Mouse (Mus musculus) limb, embryonic 10.5 days (tissue): ENCODE measurements around the gene Tspan9. TPM values are rescaled to one million over a fixed set of nuclear protein-coding genes. Genes with fewer than 3 reads are reported as not detected.

ENCODE experiments used
- DNase-seq: peaks from one replicate; pipeline ENCODE4 v3.0.0-alpha.2; 2017; ENCODE audit warnings: low spot score
- H3K27ac ChIP-seq: fragments of 300-500 bp; sonication (generic); 2 replicates; pipeline ENCODE4 v1.5.1; 2016; ENCODE audit warnings: mild to moderate bottlenecking
- H3K27me3 ChIP-seq: fragments of 300-500 bp; sonication (generic); 2 replicates; pipeline ENCODE4 v1.6.1; 2016; ENCODE audit warnings: low read depth, mild to moderate bottlenecking; ENCODE audit not compliant: poor library complexity, severe bottlenecking
- H3K36me3 ChIP-seq: fragments of 300-500 bp; sonication (generic); 2 replicates; pipeline ENCODE4 v1.6.1; 2016; ENCODE audit warnings: mild to moderate bottlenecking, moderate library complexity
- H3K4me1 ChIP-seq: fragments of 300-500 bp; sonication (generic); 2 replicates; pipeline ENCODE4 v1.6.1; 2016
- H3K4me3 ChIP-seq: fragments of 300-500 bp; sonication (generic); 2 replicates; pipeline ENCODE4 v1.5.1; 2016; ENCODE audit warnings: mild to moderate bottlenecking, moderate library complexity
- H3K9me3 ChIP-seq: fragments of 300-500 bp; sonication (generic); replicated peaks from 2 replicates; pipeline ENCODE4 v1.6.1; 2016; ENCODE audit warnings: mild to moderate bottlenecking
- WGBS: fragments of 180-500 bp; shearing (Covaris S2); methylation state at CpG from one replicate; pipeline ENCODE4 v1.1.7; 2016; 5-methylcytosine and 5-hydroxymethylcytosine counted together
- polyA plus RNA-seq: library from polyadenylated mRNA; unstranded; fragments of >200 nt; fragmentation: Nextera tagmentation; extraction: Ambion mirVana; gene quantifications from 2 replicates; pipeline ENCODE4 v1.2.1, GENCODE M21; 2016

Tspan9 gene
- polyA plus RNA-seq, 1 experiment from 2014 or later, result 78.5 TPM

- H3K27ac ChIP-seq, result no peak overlapping the region
- H3K27me3 ChIP-seq, result no peaks in the 10 kb centered on the region
- H3K9me3 ChIP-seq, result no peaks in the 10 kb centered on the region
- peaks cover 3% of the 10 kb centered on the region; the same call in 1 of the 2 replicates for H3K36me3 ChIP-seq
- no peak overlapping the region for H3K4me3 ChIP-seq
- DNase-seq, result no peak
- H3K4me1 ChIP-seq, result peaks cover 44% of the 10 kb centered on the region
- 93% methylated on average over 14 of the region's 14 CpGs for WGBS
Measured at GRCm38 (mm10) chr6:127987374-127987773, 156.0 kb downstream of the Tspan9 start.

GRCm38 (mm10) chr6:127986357-127986756, 157.0 kb downstream of the Tspan9 start:
- Histone ChIP-seq H3K27me3 (no peaks in the 10 kb centered on the region), H3K27ac (peak overlapping the region; percentile 50), H3K4me1 (peaks cover 37% of the 10 kb centered on the region), H3K9me3 (no peaks in the 10 kb centered on the region), H3K36me3 (0 out of 2 replicates have a peak, but pooled peaks cover 2% of the 10 kb centered on the region), H3K4me3 (no peak overlapping the region)
- no peak for DNase-seq
- WGBS, result 41% methylated on average over 9 of the region's 9 CpGs

DNA sequence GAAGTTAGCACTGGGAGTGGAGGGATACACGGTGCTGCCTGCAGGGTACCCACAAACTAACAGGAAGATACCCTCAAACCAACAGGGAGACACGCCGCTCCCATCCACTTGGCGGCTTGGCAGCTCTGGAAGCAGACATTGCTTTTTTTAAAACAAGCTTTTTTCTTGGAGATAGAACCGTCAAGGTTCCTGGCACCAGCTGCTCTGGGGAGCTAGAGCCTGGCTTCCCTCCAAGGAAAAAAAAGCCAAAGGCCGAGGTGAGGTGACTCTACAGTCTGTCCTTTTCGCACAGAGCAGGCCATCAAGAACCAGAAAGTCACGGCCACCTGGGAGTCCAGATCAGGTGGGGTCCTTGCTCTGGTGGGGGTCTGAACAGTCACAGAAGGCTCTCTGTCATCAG, 162.2 kb downstream of the Tspan9 start:
- 79% methylated on average over 8 of the region's 8 CpGs for WGBS
- 0 out of 2 replicates have a peak, but pooled peaks cover 2% of the 10 kb centered on the region for H3K36me3 ChIP-seq
- no peak overlapping the region for H3K27ac ChIP-seq
- no peak for DNase-seq
- H3K4me3 ChIP-seq, result no peak overlapping the region
- H3K9me3 ChIP-seq, result no peaks in the 10 kb centered on the region
- H3K27me3 ChIP-seq, result no peaks in the 10 kb centered on the region
- H3K4me1 ChIP-seq, result peaks cover 55% of the 10 kb centered on the region

- no peak overlapping the region for H3K27ac ChIP-seq
- WGBS, result 74% methylated on average over 11 of the region's 11 CpGs
- 0 out of 2 replicates have a peak, but pooled peaks cover 2% of the 10 kb centered on the region for H3K36me3 ChIP-seq
- no peak for DNase-seq
- H3K4me3 ChIP-seq, result no peak overlapping the region
- H3K4me1 ChIP-seq, result peaks cover 54% of the 10 kb centered on the region
- no peaks in the 10 kb centered on the region for H3K9me3 ChIP-seq
- H3K27me3 ChIP-seq, result no peaks in the 10 kb centered on the region
Measured at GRCm38 (mm10) chr6:127980381-127981045, 162.9 kb downstream of the Tspan9 start.

DNA sequence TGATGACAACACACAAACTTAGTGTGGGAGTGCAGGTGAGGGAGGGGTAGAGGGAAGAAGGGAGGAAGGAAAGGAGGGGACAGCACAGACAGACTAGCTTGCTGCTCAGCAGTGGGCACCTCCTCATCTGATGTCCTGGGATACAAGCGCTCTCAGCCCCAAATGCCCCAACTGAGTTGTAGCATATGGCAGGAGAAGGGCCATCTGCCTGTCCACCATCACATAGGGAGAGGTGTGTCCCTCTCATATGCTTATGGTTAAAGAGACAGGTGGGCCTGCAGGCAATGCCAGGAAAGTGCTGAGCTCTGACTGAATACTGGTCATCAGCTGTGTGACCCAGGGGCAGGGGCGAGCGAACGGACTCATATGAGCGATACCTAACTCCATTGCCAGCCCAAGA, 163.6 kb downstream of the Tspan9 start:
- no peaks in the 10 kb centered on the region for H3K9me3 ChIP-seq
- DNase-seq, result no peak
- 0 out of 2 replicates have a peak, but pooled peaks cover 2% of the 10 kb centered on the region for H3K36me3 ChIP-seq
- H3K4me1 ChIP-seq, result peaks cover 53% of the 10 kb centered on the region
- no peaks in the 10 kb centered on the region for H3K27me3 ChIP-seq
- no peak overlapping the region for H3K27ac ChIP-seq
- WGBS, result 97% methylated on average over 5 of the region's 5 CpGs
- H3K4me3 ChIP-seq, result no peak overlapping the region

DNA sequence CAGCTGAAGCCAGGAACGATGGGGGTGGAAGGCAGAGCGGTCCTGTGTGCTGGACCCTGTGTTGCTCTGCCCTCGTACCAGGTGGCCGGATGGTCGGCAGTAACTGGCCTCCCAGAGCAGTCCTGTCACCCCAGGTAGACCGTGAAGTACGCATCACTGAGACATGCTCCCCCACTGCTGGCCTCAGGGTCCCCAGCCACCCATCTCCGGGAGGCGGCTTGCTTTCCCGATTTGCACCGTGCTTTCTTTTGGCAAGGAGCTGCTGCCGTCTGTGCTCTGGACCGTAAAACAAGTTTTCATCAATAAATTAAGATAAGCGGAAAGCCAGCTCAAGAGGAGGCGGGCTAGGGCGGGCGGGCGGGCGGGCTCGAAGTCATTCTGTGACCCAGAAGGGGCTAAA, 164.5 kb downstream of the Tspan9 start:
- H3K27ac ChIP-seq, result peak overlapping the region; percentile 42; the same call in 1 of the 2 replicates
- 73% methylated on average over 20 of the region's 20 CpGs for WGBS
- H3K4me3 ChIP-seq, result no peak overlapping the region
- H3K27me3 ChIP-seq, result no peaks in the 10 kb centered on the region
- H3K36me3 ChIP-seq, result no peaks in the 10 kb centered on the region
- H3K4me1 ChIP-seq, result peaks cover 61% of the 10 kb centered on the region
- no peak for DNase-seq
- H3K9me3 ChIP-seq, result no peaks in the 10 kb centered on the region

DNA sequence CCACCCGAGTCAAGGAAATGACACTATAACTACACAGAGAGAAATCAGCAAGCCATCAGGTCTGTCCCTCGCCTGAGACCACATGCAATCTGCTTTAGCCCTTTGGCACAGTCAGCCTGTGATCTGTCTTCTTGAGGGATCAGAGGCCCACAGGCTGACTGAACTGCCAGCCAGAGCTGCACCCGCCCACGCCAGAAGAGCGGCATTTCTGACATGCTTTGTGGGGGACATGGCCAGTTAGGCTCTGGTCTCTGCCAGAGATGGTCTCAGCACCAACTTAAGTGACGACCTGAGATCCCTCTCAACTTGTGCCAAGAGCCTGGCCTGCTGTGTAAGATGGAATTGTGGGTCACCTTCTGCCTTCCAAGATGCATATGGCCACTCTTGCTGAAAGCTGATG, 166.7 kb downstream of the Tspan9 start:
- no peak for DNase-seq
- WGBS, result 77% methylated on average over 6 of the region's 6 CpGs
- H3K9me3 ChIP-seq, result no peaks in the 10 kb centered on the region
- no peak overlapping the region for H3K4me3 ChIP-seq
- H3K4me1 ChIP-seq, result peaks cover 74% of the 10 kb centered on the region
- no peaks in the 10 kb centered on the region for H3K36me3 ChIP-seq
- H3K27ac ChIP-seq, result no peak overlapping the region
- H3K27me3 ChIP-seq, result no peaks in the 10 kb centered on the region

GRCm38 (mm10) chr6:127974000-127974399, 169.4 kb downstream of the Tspan9 start:
- H3K9me3 ChIP-seq, result no peaks in the 10 kb centered on the region
- WGBS, result 58% methylated on average over 9 of the region's 9 CpGs
- no peak for DNase-seq
- no peaks in the 10 kb centered on the region for H3K27me3 ChIP-seq
- no peak overlapping the region for H3K4me3 ChIP-seq
- peaks cover 62% of the 10 kb centered on the region for H3K4me1 ChIP-seq
- H3K27ac ChIP-seq, result peak overlapping the region; percentile 48; the same call in 1 of the 2 replicates
- no peaks in the 10 kb centered on the region for H3K36me3 ChIP-seq

DNA sequence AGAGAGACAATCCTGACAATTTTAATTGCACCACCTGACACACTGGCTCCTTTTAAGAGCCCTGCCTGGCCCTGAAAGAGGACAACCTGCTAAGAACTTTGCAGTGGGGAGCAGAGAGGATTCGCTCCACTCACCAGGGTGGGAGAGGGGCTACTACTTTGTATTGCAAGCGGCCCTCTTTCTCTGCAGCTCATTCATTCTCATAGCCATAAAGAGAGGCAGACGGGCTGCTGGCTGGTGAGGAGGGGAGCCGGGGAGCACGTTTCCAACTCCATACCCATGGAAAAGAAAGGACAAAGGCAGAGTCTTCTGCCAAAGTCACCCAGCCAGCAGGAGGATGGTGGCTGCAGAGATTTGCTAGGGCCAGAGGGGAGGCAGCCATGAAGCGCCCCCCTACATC, 169.8 kb downstream of the Tspan9 start:
- Histone ChIP-seq H3K36me3 (no peaks in the 10 kb centered on the region), H3K4me3 (no peak overlapping the region), H3K27ac (peak overlapping the region; percentile 48; the same call in 1 of the 2 replicates), H3K9me3 (no peaks in the 10 kb centered on the region), H3K4me1 (peaks cover 57% of the 10 kb centered on the region), H3K27me3 (no peaks in the 10 kb centered on the region)
- WGBS, result 50% methylated on average over 6 of the region's 6 CpGs
- no peak for DNase-seq

- Histone ChIP-seq H3K36me3 (no peaks in the 10 kb centered on the region), H3K4me3 (no peak overlapping the region), H3K27ac (no peak overlapping the region), H3K27me3 (no peaks in the 10 kb centered on the region), H3K9me3 (no peaks in the 10 kb centered on the region), H3K4me1 (peaks cover 51% of the 10 kb centered on the region)
- DNase-seq, result no peak
- 78% methylated on average over 5 of the region's 5 CpGs for WGBS
Measured at GRCm38 (mm10) chr6:127971931-127972330, 171.5 kb downstream of the Tspan9 start.

GRCm38 (mm10) chr6:127970848-127971247, 172.5 kb downstream of the Tspan9 start:
- H3K4me1 ChIP-seq, result peaks cover 58% of the 10 kb centered on the region
- 0 out of 2 replicates have a peak overlapping the region, but pooled peaks have one; percentile 14 for H3K27ac ChIP-seq
- H3K36me3 ChIP-seq, result peaks cover 11% of the 10 kb centered on the region
- H3K9me3 ChIP-seq, result no peaks in the 10 kb centered on the region
- H3K4me3 ChIP-seq, result no peak overlapping the region
- no peaks in the 10 kb centered on the region for H3K27me3 ChIP-seq
- 66% methylated on average over 5 of the region's 5 CpGs for WGBS
- DNase-seq, result no peak

DNA sequence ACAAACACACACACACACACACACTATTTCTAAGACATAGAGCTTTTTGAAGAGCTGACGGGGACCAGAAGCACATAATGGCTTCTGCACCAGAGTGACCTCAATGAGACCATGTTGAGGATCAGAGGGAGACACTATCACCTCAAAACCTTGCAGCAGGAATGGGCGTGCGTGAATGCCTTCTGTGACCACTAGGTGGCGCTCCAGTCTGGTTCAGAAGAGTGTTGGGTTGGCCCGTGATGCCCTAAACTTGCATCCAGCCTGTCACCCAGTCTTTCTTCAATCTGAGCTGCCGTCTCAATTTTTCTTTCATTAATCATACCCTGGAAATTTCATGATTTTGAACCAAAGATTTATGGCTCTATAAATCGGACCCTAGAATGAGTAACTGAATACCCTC, 173.3 kb downstream of the Tspan9 start:
- Histone ChIP-seq H3K27ac (no peak overlapping the region), H3K4me1 (peaks cover 53% of the 10 kb centered on the region)
- WGBS, result 7% methylated on average over 7 of the region's 7 CpGs

DNA sequence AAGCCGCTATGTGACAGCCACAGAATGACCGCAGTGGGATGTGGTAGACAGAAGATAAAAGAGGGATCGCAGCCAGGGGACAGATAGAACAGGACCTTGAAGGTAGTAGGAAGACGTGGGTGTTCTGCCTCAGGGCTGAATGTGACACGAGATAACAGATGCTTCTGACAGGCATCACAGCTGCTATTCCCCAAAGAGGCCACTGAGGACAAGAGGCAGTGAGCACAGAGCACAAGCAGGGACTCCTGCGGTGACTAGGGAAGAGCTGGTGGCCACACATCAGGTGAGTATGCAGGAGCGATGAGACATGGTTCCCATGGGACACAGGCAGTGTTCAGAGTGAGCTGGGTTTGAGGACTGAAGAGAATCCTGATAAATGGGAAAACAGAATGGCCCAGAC, 173.7 kb downstream of the Tspan9 start:
- Histone ChIP-seq H3K4me3 (no peak overlapping the region), H3K36me3 (peaks cover 21% of the 10 kb centered on the region), H3K27me3 (no peaks in the 10 kb centered on the region), H3K4me1 (peaks cover 49% of the 10 kb centered on the region), H3K27ac (no peak overlapping the region), H3K9me3 (no peaks in the 10 kb centered on the region)
- 68% methylated on average over 7 of the region's 7 CpGs for WGBS
- DNase-seq, result no peak

More for the DNA sequence above, 173.3 kb downstream of the Tspan9 start:
- Histone ChIP-seq H3K4me3 (no peak overlapping the region), H3K9me3 (no peaks in the 10 kb centered on the region), H3K27me3 (no peaks in the 10 kb centered on the region), H3K36me3 (peaks cover 17% of the 10 kb centered on the region)
- peak; percentile 92 for DNase-seq
